Mouse (Mus musculus) CH12.LX (cell line): ENCODE results near the gene Serpina1b. TPM values are rescaled to one million over a fixed set of nuclear protein-coding genes. Genes with fewer than 3 reads are reported as not detected.
"Not testable (repeated sequence)": the region's sequence is repeated elsewhere in the genome, so short reads cannot be mapped to it uniquely, and the experiment has no call there.

Experiments
- DNase-seq: peaks from one replicate; pipeline ENCODE4 v3.0.0-alpha.2; 2013; ENCODE audit errors: extremely low read depth
- H3K27ac ChIP-seq: 2 replicates; pipeline ENCODE4 v1.5.1; 2012; ENCODE audit warnings: low read depth, mild to moderate bottlenecking, control low read depth, moderate library complexity; ENCODE audit not compliant: insufficient read depth
- H3K27me3 ChIP-seq: replicated peaks from 2 replicates; pipeline ENCODE3; 2012; ENCODE audit warnings: inconsistent platforms
- H3K36me3 ChIP-seq, 2 experiments: replicated peaks in 1 of 2; 2 replicates each; pipeline versions ENCODE3 to v1.6.1; 2012; ENCODE audit warnings: inconsistent platforms in 1 of 2, low read length in 1 of 2, mild to moderate bottlenecking in 1 of 2, mixed read lengths in 1 of 2, moderate library complexity in 1 of 2; ENCODE audit not compliant: control insufficient read depth in 1 of 2, insufficient read depth in 1 of 2
- H3K4me1 ChIP-seq, 2 experiments: 2 replicates each; pipeline ENCODE4 v1.6.1; 2012; ENCODE audit warnings: inconsistent platforms in 1 of 2, moderate library complexity in 1 of 2; ENCODE audit not compliant: insufficient read depth in 2 of 2, control insufficient read depth in 1 of 2
- H3K4me2 ChIP-seq: 2 replicates; pipeline ENCODE4 v1.6.1; 2012; ENCODE audit warnings: low read depth, mild to moderate bottlenecking, control low read depth; ENCODE audit not compliant: poor library complexity, insufficient read depth, severe bottlenecking
- H3K4me3 ChIP-seq, 3 experiments: fragments of 150-350 bp in 1 of 3; sonication (generic) in 1 of 3; replicated peaks in 1 of 3; 2 replicates each; pipeline versions ENCODE3 to v1.5.1; 2011 to 2012; ENCODE audit warnings: low read depth in 2 of 3, low read length in 2 of 3, mild to moderate bottlenecking in 2 of 3, moderate library complexity in 2 of 3, control low read depth in 1 of 3, improper control_type of control experiment in 1 of 3, inconsistent platforms in 1 of 3, mixed read lengths in 1 of 3; ENCODE audit not compliant: poor library complexity in 1 of 3
- H3K79me2 ChIP-seq: replicated peaks from 2 replicates; pipeline ENCODE4 v1.6.1; 2012; ENCODE audit warnings: mild to moderate bottlenecking, moderate library complexity; ENCODE audit not compliant: control insufficient read depth, poor library complexity, insufficient read depth, severe bottlenecking; ENCODE audit errors: extremely low read depth
- H3K9ac ChIP-seq: 2 replicates; pipeline ENCODE4 v1.6.1; 2012; ENCODE audit warnings: low read depth, mild to moderate bottlenecking, control low read depth, moderate library complexity; ENCODE audit not compliant: insufficient read depth
- H3K9me3 ChIP-seq: replicated peaks from 2 replicates; pipeline ENCODE3; 2012; ENCODE audit warnings: low read length, inconsistent platforms, mixed read lengths
- dilution Hi-C: fragments of 300-500 bp; cut with MboI; formaldehyde crosslinking; loops from 2 replicates; pipeline ENCODE4 v1.14.3; 2020; ENCODE audit warnings: low sequenced_read_pairs; ENCODE audit not compliant: extremely low pct_unique_long_range_greater_than_20kb, extremely low pct_ligation_motif_present
- in situ Hi-C: fragments of 300-500 bp; cut with MboI; formaldehyde crosslinking; loops from 3 replicates; pipeline ENCODE4 v1.14.3; 2019; ENCODE audit warnings: low sequenced_read_pairs, low pct_ligation_motif_present, low pct_unique_long_range_greater_than_20kb, mixed read lengths
- polyA plus RNA-seq: library from polyadenylated mRNA; unstranded; fragments of >175 nt; gene quantifications from 2 replicates; pipeline ENCODE4 v1.2.1, GENCODE M21; 2012; ENCODE audit warnings: low read depth; ENCODE audit not compliant: insufficient read length
- total RNA-seq, 2 experiments: library from RNA; depleted of rRNA; stranded (reverse); fragments of 300-350 nt in 1 of 2; fragments of >200 nt in 1 of 2; gene quantifications; 2 replicates each; pipeline ENCODE4 v1.2.3; 2012 to 2014

Gene Serpina1b
- total and polyA plus RNA-seq, 3 experiments, result not detected

DNA sequence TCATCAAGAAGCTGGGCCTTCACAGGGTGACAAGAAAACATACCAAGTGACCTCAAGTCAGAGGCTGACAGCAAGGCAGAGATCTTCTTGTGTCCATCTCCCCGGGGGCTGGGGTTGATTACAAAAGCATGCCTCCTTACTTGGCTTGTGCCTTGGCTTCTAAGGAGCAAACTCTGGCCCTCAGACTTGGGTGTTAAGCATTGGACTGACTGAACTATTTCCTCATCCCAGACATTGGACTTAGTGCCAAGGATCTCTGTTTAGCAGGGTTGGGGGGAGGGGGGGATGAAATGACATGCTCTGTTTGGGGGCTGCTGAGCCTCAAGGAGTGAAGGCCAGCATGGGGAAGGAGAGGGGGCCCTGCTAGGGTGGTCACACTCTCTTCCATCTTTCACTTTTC, 59.6 kb downstream of the Serpina1b start:
- H3K27ac ChIP-seq, dilution Hi-C loops, H3K4me1 ChIP-seq, H3K9ac ChIP-seq, H3K4me3 ChIP-seq, H3K9me3 ChIP-seq, DNase-seq, H3K36me3 ChIP-seq, H3K79me2 ChIP-seq, H3K27me3 ChIP-seq, in situ Hi-C loops, H3K4me2 ChIP-seq: not testable (repeated sequence)

DNA sequence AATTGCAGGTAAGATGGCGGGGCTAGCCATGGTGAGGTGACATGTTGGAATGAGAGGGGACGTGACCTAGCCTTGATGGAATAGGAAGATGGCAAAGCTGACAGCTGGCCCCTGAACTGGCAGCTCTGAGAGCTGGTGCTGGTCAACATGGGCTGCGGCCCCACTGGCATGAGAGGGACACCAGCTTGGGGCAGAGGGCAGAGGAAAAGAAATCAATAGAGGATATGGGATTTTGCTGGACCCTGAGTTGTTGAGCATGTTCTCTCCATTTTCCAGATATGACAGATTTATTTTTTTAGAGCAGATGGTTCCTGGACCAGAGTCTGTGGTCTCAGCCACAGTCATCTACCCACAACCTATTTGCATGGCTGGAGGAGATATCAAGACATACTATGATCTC, 67.1 kb downstream of the Serpina1b start:
- H3K4me3 ChIP-seq, H3K4me2 ChIP-seq, H3K4me1 ChIP-seq, H3K9ac ChIP-seq, DNase-seq, H3K79me2 ChIP-seq, H3K36me3 ChIP-seq, dilution Hi-C loops, in situ Hi-C loops, H3K27ac ChIP-seq, H3K9me3 ChIP-seq: not testable (repeated sequence)
- H3K27me3 ChIP-seq, result peaks cover 12% of the 10 kb centered on the region

DNA sequence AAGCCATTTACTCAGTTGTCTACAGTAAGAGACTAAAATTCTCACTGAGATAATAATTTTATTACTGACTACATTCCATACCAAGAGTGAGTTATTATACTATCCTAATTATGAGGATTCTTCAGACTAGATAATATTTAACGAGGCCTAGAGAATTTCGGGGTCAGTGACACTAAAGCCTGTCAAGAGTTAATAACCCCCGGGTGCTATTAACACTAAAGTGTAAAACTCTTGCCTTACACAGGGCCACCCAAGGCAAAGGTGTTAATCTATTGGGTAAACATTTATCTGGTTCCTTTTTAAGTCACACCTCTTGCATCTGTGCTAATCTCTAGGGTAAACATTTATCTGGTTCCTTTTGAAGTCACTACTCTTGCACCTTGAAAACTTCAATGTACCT, 69.9 kb downstream of the Serpina1b start:
- H3K4me1 ChIP-seq, in situ Hi-C loops, dilution Hi-C loops, H3K79me2 ChIP-seq, H3K27me3 ChIP-seq, H3K9ac ChIP-seq, H3K27ac ChIP-seq, DNase-seq, H3K4me3 ChIP-seq, H3K4me2 ChIP-seq, H3K9me3 ChIP-seq, H3K36me3 ChIP-seq: not testable (repeated sequence)

DNA sequence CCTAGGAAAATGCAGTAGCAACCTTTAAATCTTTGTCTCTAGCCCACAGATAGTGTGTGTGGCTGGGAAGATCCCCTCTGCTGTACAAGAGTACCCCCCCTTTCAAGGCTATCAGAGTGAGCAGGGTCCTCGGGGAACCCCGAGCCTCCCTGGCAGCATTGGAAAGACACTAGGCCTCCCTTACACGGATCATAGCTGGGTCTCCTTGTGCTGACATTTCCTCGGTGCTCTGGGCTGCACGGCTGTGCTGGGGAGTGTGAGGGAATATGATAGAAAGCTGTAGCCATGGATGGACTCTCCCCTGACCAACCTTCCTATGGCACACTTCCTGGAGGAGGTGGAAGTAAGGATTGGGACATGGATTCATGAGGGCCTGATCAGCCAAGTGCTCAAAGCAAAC, 84.2 kb downstream of the Serpina1b start:
- H3K4me2 ChIP-seq, DNase-seq, H3K9me3 ChIP-seq, H3K36me3 ChIP-seq, H3K9ac ChIP-seq, H3K4me1 ChIP-seq, H3K27ac ChIP-seq, H3K4me3 ChIP-seq, in situ Hi-C loops, dilution Hi-C loops, H3K79me2 ChIP-seq, H3K27me3 ChIP-seq: not testable (repeated sequence)

DNA sequence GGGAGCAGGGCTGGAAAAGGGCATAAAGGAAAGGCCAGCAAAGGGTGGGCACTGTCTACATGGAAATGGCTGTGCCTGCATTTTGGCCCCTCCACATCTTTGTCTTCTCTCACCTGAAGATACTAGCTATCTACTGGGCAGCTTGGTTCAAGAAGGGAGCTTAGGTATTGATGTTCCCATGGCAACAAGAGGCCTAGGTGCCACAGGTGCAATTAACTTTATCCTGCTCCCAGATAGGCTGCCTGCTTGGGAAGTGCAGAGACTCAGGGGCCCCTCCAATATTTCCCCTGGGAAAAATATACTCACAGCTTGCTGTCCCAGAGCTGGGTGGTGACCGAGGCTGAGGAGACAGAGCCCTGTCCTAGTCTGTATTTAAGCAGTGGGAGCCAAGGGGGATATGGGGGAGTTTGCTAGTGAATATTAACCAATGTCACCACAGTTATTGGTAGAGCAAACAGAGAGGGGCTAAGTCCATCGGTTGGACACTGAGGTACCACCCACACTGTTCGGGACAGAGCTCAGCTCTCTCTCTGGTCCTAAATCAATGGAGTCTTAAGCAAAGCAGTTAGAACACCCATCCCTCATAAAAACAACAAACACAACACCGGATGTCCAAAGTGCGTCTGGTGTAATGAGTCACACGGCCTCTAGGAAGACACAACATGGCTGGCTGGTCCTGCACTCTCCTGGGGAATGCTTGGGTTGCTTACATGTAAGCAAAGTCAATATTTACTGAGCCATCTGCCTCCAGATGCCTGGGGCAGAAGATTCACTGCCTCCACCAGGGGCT, 92.2 kb downstream of the Serpina1b start:
- DNase-seq, H3K9me3 ChIP-seq, H3K4me3 ChIP-seq, H3K27me3 ChIP-seq, H3K27ac ChIP-seq, H3K36me3 ChIP-seq, H3K4me2 ChIP-seq, in situ Hi-C loops, H3K4me1 ChIP-seq, dilution Hi-C loops, H3K79me2 ChIP-seq, H3K9ac ChIP-seq: not testable (repeated sequence)

DNA sequence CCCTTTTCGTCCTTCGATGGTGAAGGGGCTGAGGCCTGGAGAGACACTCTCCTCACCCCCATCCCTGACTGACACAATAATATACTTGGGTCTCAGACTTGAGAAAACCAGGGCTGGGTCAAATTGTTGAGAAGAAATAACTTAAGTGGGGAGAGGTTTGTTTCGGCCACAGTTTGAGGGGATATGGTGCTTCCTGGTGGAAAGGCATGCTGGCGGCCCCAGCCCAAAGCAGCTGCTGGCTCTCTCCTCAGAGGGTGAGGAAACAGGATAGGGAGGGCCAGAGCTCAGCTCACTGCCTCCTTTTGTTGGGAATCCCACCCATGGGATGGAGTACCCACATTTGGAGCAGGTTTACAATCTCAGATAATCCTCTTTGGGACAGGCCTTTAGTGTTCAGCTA, 94.6 kb downstream of the Serpina1b start:
- H3K27me3 ChIP-seq, H3K79me2 ChIP-seq, H3K9me3 ChIP-seq, in situ Hi-C loops, H3K4me1 ChIP-seq, H3K4me2 ChIP-seq, H3K9ac ChIP-seq, dilution Hi-C loops, H3K27ac ChIP-seq, DNase-seq, H3K36me3 ChIP-seq, H3K4me3 ChIP-seq: not testable (repeated sequence)
